8 mouse cellular contexts compared by ENCODE assay signal in genomic region chr6:108306910-108307584, GRCm38 (mm10).
DNase-seq lines count a peak whose midpoint lies in the region; ATAC-seq and TF ChIP-seq lines count a peak whose summit lies in the region.

No protein-coding gene starts in this region.

- ATAC-seq in heart, postnatal 0 days (ENCODE audit: insufficient read depth, low read depth), result peak; percentile 34; the same call in 1 of the 2 replicates
- no peak for ATAC-seq in lung, embryonic 15.5 days (ENCODE audit: borderline replicate concordance, extremely low read depth, low FRiP score, low TSS enrichment)
- no peak for ATAC-seq in cerebellum, adult (ENCODE audit: insufficient number of reproducible peaks, low FRiP score, low TSS enrichment)
- ATAC-seq in hindbrain, embryonic 16.5 days, result no peak

- DNase-seq in spleen, adult 2 months (ENCODE audit: low read depth in 1 of 2, low spot score in 2 of 2), result no peak
- DNase-seq in spleen, postnatal 4 days (ENCODE audit: low spot score in 2 of 2), result no peak
- DNase-seq in heart, postnatal 0 days (ENCODE audit: low spot score), result no peak
- DNase-seq in neural tube, embryonic 10.5 days (ENCODE audit: extremely low spot score, low spot score), result no peak
- no peak for DNase-seq in adrenal gland, postnatal 25 days

- TF ChIP-seq POLR2A in spleen, adult 2 months (IDR thresholded peaks at IDR 0.05; ENCODE audit: low read depth, low read length), result no peak

- H3K27me3 ChIP-seq in spleen, adult 2 months (ENCODE audit: control insufficient read depth, insufficient read depth, low read length), result no peaks in the 10 kb centered on the region
- no peaks in the 10 kb centered on the region for H3K27me3 ChIP-seq in heart, postnatal 0 days (ENCODE audit: control insufficient read depth, insufficient read depth, low read length)
- H3K27me3 ChIP-seq in lung, embryonic 15.5 days, result no peaks in the 10 kb centered on the region
- H3K27me3 ChIP-seq in hindbrain, embryonic 16.5 days (replicated peaks; ENCODE audit: control insufficient read depth, insufficient read depth, low read length), result no peaks in the 10 kb centered on the region

- H3K36me3 ChIP-seq in spleen, adult 2 months (ENCODE audit: control insufficient read depth, insufficient read depth, low read length), result no peaks in the 10 kb centered on the region
- H3K36me3 ChIP-seq in heart, postnatal 0 days (replicated peaks; ENCODE audit: control insufficient read depth, insufficient read depth, low read length), result no peaks in the 10 kb centered on the region
- H3K36me3 ChIP-seq in lung, embryonic 15.5 days, result no peaks in the 10 kb centered on the region
- no peaks in the 10 kb centered on the region for H3K36me3 ChIP-seq in hindbrain, embryonic 16.5 days (ENCODE audit: control insufficient read depth, insufficient read depth, low read length)

- H3K4me3 ChIP-seq in spleen, adult 2 months (ENCODE audit: extremely low read depth, insufficient read depth, insufficient read length), result peak overlapping the region; percentile 37; the same call in 1 of the 2 replicates
- peak overlapping the region; percentile 39 for H3K4me3 ChIP-seq in heart, postnatal 0 days (ENCODE audit: low read depth, low read length)
- no peak overlapping the region for H3K4me3 ChIP-seq in lung, embryonic 15.5 days
- H3K4me3 ChIP-seq in hindbrain, embryonic 16.5 days (ENCODE audit: low read length), result no peak overlapping the region

- TF ChIP-seq EP300 in heart, postnatal 0 days (IDR thresholded peaks at IDR 0.05; ENCODE audit: low read depth), result no peak

- H3K9me3 ChIP-seq in heart, postnatal 0 days (replicated peaks; ENCODE audit: control insufficient read depth, low read length), result no peaks in the 10 kb centered on the region
- no peaks in the 10 kb centered on the region for H3K9me3 ChIP-seq in lung, embryonic 15.5 days
- H3K9me3 ChIP-seq in hindbrain, embryonic 16.5 days (ENCODE audit: control insufficient read depth, low read length), result no peaks in the 10 kb centered on the region

- WGBS in spleen, adult 2 months, result 12% methylated on average over 9 of the region's 9 CpGs
- 41% methylated on average over 9 of the region's 9 CpGs for WGBS in heart, postnatal 0 days
- 47% methylated on average over 9 of the region's 9 CpGs for WGBS in lung, embryonic 15.5 days
- WGBS in hindbrain, embryonic 16.5 days, result 75% methylated on average over 9 of the region's 9 CpGs

- TF ChIP-seq CTCF in spleen, adult 2 months (IDR thresholded peaks at IDR 0.05; ENCODE audit: extremely low read depth, insufficient read depth, insufficient read length, insufficient replicate concordance), result no peak
- no peak for TF ChIP-seq CTCF in heart, postnatal 0 days (IDR thresholded peaks at IDR 0.05; ENCODE audit: low read depth)

- peaks cover 8% of the 10 kb centered on the region for H3K4me1 ChIP-seq in spleen, adult 2 months (ENCODE audit: control insufficient read depth, insufficient read depth, insufficient read length)
- peaks cover 36% of the 10 kb centered on the region for H3K4me1 ChIP-seq in heart, postnatal 0 days (ENCODE audit: control insufficient read depth, insufficient read depth)
- peaks cover 21% of the 10 kb centered on the region; the same call in 1 of the 2 replicates for H3K4me1 ChIP-seq in lung, embryonic 15.5 days
- no peaks in the 10 kb centered on the region; the same call in none of the 2 replicates for H3K4me1 ChIP-seq in hindbrain, embryonic 16.5 days (ENCODE audit: control insufficient read depth, insufficient read depth, low read depth, low read length)

- peak overlapping the region; percentile 63 for H3K27ac ChIP-seq in spleen, adult 2 months (ENCODE audit: insufficient read depth, low read length)
- peak overlapping the region; percentile 83 for H3K27ac ChIP-seq in heart, postnatal 0 days (ENCODE audit: low read depth)
- peak overlapping the region; percentile 76 for H3K27ac ChIP-seq in lung, embryonic 15.5 days
- no peak overlapping the region; the same call in 1 of the 2 replicates for H3K27ac ChIP-seq in hindbrain, embryonic 16.5 days (ENCODE audit: low read depth, low read length)

- peak overlapping the region; percentile 16; the same call in 1 of the 2 replicates for H3K9ac ChIP-seq in heart, postnatal 0 days (replicated peaks; ENCODE audit: low read depth, low read length)
- H3K9ac ChIP-seq in lung, embryonic 15.5 days, result no peak overlapping the region
- no peak overlapping the region for H3K9ac ChIP-seq in hindbrain, embryonic 16.5 days (ENCODE audit: low read depth, low read length)

- peak overlapping the region; percentile 68 for H3K4me2 ChIP-seq in heart, postnatal 0 days (ENCODE audit: low read depth, low read length)
- H3K4me2 ChIP-seq in lung, embryonic 15.5 days, result peak overlapping the region; percentile 44
- H3K4me2 ChIP-seq in hindbrain, embryonic 16.5 days (ENCODE audit: low read length), result no peak overlapping the region

Comparison
In these comparisons a context has a peak if more than half of its experiments do, and no peak if none do; other contexts are left out.
1. H3K4me3 ChIP-seq: peak in spleen, adult 2 months (single experiment) and heart, postnatal 0 days (single experiment); none in lung, embryonic 15.5 days (single experiment) and hindbrain, embryonic 16.5 days (single experiment).